Comparison of ENCODE assay signal across 20 mouse cellular contexts in genomic region chr17:87639242-87639641, GRCm38 (mm10). TPM values are rescaled to one million over a fixed set of nuclear protein-coding genes. Genes with fewer than 3 reads are reported as not detected.
A peak's percentile ranks its signal among the peaks of the same experiment; 100 is the strongest.
DNase-seq lines count a peak whose midpoint lies in the region; ATAC-seq lines count a peak whose summit lies in the region.
"Had no signal": no experiment of that assay in that cellular context is flagged by ENCODE, and none has a peak within 500 bp of the region (broad histone marks: within the 10 kb centered on the region; RNA-seq: fewer than 3 reads in every experiment).

No protein-coding gene starts in this region.

- H3K9ac ChIP-seq in kidney, embryonic 16.5 days (replicated peaks; ENCODE audit: low read length): no peak overlapping the region
- H3K9ac ChIP-seq: forebrain, embryonic 12.5 days; heart, embryonic 15.5 days; liver, postnatal 0 days had no signal

- H3K27ac ChIP-seq in kidney, embryonic 16.5 days (ENCODE audit: low read length): no peak overlapping the region
- H3K27ac ChIP-seq: forebrain, embryonic 12.5 days; heart, embryonic 15.5 days; hindbrain, embryonic 10.5 days had no signal

- 76% methylated on average over 5 of the region's 5 CpGs for WGBS in kidney, embryonic 16.5 days

- H3K36me3 ChIP-seq in kidney, embryonic 16.5 days (ENCODE audit: insufficient read depth, low read length): 0 out of 2 replicates have a peak, but pooled peaks cover 4% of the 10 kb centered on the region
- H3K36me3 ChIP-seq: forebrain, embryonic 12.5 days; heart, embryonic 15.5 days; hindbrain, embryonic 10.5 days had no signal

- no peak for ATAC-seq in kidney, embryonic 16.5 days (ENCODE audit: low FRiP score, low TSS enrichment)
- peak; percentile 73 for ATAC-seq in common myeloid progenitor, adult 5-6 weeks (replicated peaks; ENCODE audit: low read depth, poor library complexity, severe bottlenecking)
- ATAC-seq in megakaryocyte progenitor cell, adult 5-6 weeks (replicated peaks; ENCODE audit: poor library complexity): peak; percentile 51
- ATAC-seq: liver, postnatal 0 days; midbrain, embryonic 16.5 days had no signal

- no peak overlapping the region for H3K4me3 ChIP-seq in kidney, embryonic 16.5 days (ENCODE audit: low read length)
- H3K4me3 ChIP-seq: forebrain, embryonic 12.5 days; heart, embryonic 15.5 days; hindbrain, embryonic 10.5 days; megakaryocyte, embryonic 14.5 days had no signal

- no peaks in the 10 kb centered on the region for H3K4me1 ChIP-seq in kidney, embryonic 16.5 days (ENCODE audit: insufficient read depth, low read length)

- H3K27me3 ChIP-seq in kidney, embryonic 16.5 days (ENCODE audit: insufficient read depth, low read length): peaks cover 20% of the 10 kb centered on the region

- no peak for DNase-seq in kidney, postnatal 25 days
- peak; percentile 54 for DNase-seq in A20 (ENCODE audit: low read depth, low spot score)
- DNase-seq in urinary bladder, postnatal 14 days (ENCODE audit: low spot score): no peak
- no peak for DNase-seq in urinary bladder, postnatal 10 days (ENCODE audit: low spot score)
- DNase-seq in urinary bladder, adult 18-20 months (ENCODE audit: low spot score in 2 of 2): no peak
- DNase-seq: B cell, adult 2 months; cerebellum, postnatal 25 days; heart, adult 11 months; layer of hippocampus, postnatal 36 days; liver; liver, postnatal 0 days had no signal

- no peaks in the 10 kb centered on the region for H3K9me3 ChIP-seq in kidney, embryonic 16.5 days (ENCODE audit: low read length)
- H3K9me3 ChIP-seq: forebrain, embryonic 12.5 days; heart, embryonic 15.5 days; hindbrain, embryonic 10.5 days had no signal

- H3K4me2 ChIP-seq in kidney, embryonic 16.5 days (replicated peaks; ENCODE audit: low read depth, low read length): peak overlapping the region; percentile 45; the same call in 1 of the 2 replicates
- H3K4me2 ChIP-seq: forebrain, embryonic 12.5 days; heart, embryonic 15.5 days had no signal

RNA-seq across cellular contexts. Expression of gene Epcam, which starts 3.5 kb away (rescaled TPM):
- polyA plus RNA-seq in kidney, embryonic 16.5 days (2015; fragmentation: Nextera tagmentation; extraction: Ambion mirVana): 313 and 317 TPM in 2 replicates
- not detected in 2 replicates for total RNA-seq in common myeloid progenitor, adult 5-6 weeks (2017)
- total RNA-seq in megakaryocyte progenitor cell, adult 5-6 weeks (2015): not detected in 2 replicates
- total RNA-seq in megakaryocyte progenitor cell, adult 5-6 weeks (2017): 0.34 TPM in 1 of 2 replicates, not detected in the other
- total RNA-seq: adrenal gland, adult 18-20 months had no signal

RNA-seq across cellular contexts. Expression of gene Msh2, which starts 32.9 kb away (rescaled TPM):
- polyA plus RNA-seq in kidney, embryonic 16.5 days (2015; fragmentation: Nextera tagmentation; extraction: Ambion mirVana): 95.5 and 98.6 TPM in 2 replicates
- total RNA-seq in common myeloid progenitor, adult 5-6 weeks (2017): 124 and 131 TPM in 2 replicates
- total RNA-seq in megakaryocyte progenitor cell, adult 5-6 weeks (2015): 35.3 and 46.8 TPM in 2 replicates
- total RNA-seq in megakaryocyte progenitor cell, adult 5-6 weeks (2017): 75.0 and 95.0 TPM in 2 replicates
